Mouse (Mus musculus): ENCODE measurements around the gene Olfr27. TPM values are rescaled to one million over a fixed set of nuclear protein-coding genes. Genes with fewer than 3 reads are reported as not detected.

Olfr27 gene
- total RNA-seq (2022): not detected

DNA sequence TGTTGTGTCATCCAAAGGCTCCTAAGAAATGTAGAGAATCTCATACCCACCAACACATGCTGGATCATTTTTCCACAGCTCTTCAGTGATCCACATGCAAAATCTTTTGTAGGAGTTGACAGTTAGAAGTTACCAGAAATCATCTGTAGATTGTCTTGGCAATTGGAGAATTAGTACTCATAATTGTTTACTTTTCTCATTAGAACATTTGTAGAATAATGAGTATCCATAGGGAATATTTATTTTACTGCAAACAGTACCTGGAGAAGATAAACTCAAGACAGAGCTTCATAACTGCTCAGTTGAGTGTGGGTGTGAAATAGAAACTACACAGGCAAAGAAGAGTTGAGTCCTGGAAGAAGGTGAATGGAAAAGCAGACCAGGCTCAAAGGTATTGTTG lies at the start of gene Olfr27:
Olfr27 (plus strand) TSS at position 301 of the 400 bp plus-strand sequence.
- DNase-seq (ENCODE audit: low spot score in 2 of 2): no peak

DNA sequence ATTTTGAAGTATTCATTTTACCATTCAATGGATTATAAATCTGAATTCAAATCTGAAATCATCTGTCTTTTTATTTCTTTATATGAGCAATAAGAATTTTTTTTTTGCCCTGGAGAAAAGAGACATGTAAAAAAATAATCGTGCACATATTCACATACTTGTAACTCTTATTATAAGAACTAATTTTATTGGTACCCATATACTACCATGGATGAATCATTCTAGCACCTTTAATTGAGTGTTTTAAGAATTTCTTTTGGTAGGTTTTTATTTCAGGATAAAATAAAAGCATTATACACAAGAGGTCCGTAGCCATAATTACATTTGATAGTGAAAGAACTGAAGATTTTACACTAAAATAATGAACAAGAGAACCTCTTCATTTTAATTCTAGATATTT lies 49.1 kb upstream of the Olfr27 start, which contains the start of gene Olfr938:
Olfr938 (minus strand) TSS at position 101 of the 400 bp plus-strand sequence.
- DNase-seq (ENCODE audit: low spot score in 2 of 2): no peak

DNA sequence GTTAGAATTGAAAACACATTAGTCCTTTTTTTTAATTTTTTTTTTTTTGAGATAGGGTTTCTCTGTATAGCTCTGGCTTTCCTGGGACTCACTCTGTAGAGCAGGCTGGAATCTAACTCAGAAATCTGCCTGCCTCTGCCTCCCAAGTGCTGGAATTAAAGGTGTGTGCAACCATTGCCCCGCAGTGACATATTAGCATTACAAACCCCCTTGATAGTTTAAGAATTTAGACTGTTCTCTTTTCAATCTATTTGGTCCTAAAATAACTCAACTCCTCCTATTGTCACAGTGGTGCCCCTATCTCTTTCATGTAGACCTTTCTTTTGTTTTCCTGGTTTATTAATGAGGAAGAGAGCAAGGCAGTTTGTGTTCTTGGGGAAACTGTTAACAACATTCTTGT lies 605 bp upstream of the Olfr27 start:
- DNase-seq (ENCODE audit: low spot score in 2 of 2): no peak

DNA sequence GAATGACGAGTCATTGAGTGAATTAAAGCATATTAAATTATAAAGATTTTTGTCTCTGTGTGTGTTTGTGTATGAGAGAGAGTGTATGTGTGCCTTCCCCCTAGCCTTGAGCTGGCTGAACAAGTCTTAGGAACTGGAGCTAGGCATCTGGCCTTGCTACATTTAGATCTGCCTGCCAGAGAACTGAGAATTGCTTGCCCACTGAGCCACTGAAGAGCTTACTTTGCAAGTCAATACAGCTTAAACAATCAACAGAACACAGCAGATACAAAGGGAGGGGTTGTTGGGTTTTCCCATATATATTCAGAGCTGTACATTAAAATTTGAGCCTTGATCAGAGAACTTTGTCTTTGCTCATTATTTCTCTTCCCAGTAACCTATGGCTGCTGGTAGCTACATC lies 24.5 kb downstream of the Olfr27 start:
- no peak for DNase-seq (ENCODE audit: low spot score in 2 of 2)

DNA sequence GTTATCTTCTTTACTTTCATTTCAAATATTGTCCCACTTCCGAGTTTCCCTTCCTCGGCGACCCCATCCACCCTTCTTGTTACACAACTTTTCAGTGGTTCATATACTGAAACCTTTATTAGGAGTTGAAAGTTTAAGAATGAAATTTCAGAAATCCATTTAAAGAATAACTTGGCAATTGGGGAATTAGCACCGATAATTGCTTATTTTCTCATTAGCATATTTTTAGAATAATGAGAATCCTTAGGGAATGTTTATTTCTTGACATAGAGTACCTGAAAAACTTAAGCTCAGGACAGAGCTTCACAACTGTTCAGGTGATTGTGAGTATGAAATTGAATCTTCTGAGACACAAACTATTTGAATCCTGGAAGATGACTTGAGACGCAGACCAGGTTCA lies 38.1 kb downstream of the Olfr27 start, which contains the start of gene Olfr943:
Olfr943 (plus strand) TSS at position 301 of the 400 bp plus-strand sequence.
- DNase-seq (ENCODE audit: low spot score in 2 of 2): no peak

Other genes with a start within 250 kb of the Olfr27 start
- gene Olfr930, start 198.3 kb upstream of the Olfr27 start, total RNA-seq (2022): not detected
- gene Olfr933, start 155.8 kb upstream of the Olfr27 start, total RNA-seq (2022): not detected
- gene Olfr934, start 139.8 kb upstream of the Olfr27 start, total RNA-seq (2022): not detected
- not detected for gene Olfr935, start 128.4 kb upstream of the Olfr27 start, total RNA-seq (2022)
- not detected for gene Olfr146, start 104.8 kb upstream of the Olfr27 start, total RNA-seq (2022)
- not detected for gene Olfr937, start 63.2 kb upstream of the Olfr27 start, total RNA-seq (2022)
- not detected for gene Olfr938, start 49.2 kb upstream of the Olfr27 start, total RNA-seq (2022)
- not detected for gene Olfr943, start 38.2 kb downstream of the Olfr27 start, total RNA-seq (2022)
- not detected for gene Olfr944, start 73.8 kb downstream of the Olfr27 start, total RNA-seq (2022)
- gene Olfr1537, start 121.9 kb downstream of the Olfr27 start, total RNA-seq (2022): not detected
- not detected for gene Olfr945, start 148.7 kb downstream of the Olfr27 start, total RNA-seq (2022)
- not detected for gene Olfr948, start 197.9 kb downstream of the Olfr27 start, total RNA-seq (2022)

Data from left cerebral cortex, adult 8-10 months (tissue).